Mouse (Mus musculus) midbrain, embryonic 13.5 days (tissue): Measurements from ENCODE around the gene Gm1330. TPM values are rescaled to one million over a fixed set of nuclear protein-coding genes. Genes with fewer than 3 reads are reported as not detected.
"Not testable (repeated sequence)": the region's sequence is repeated elsewhere in the genome, so short reads cannot be mapped to it uniquely, and the experiment has no call there.

ENCODE experiments used
- ATAC-seq: fragments of 200-750 bp; cut with Nextera tagmentation; 2 replicates; pipeline ENCODE4 v1.8.0; 2017; ENCODE audit warnings: mild to moderate bottlenecking, moderate TSS enrichment, moderate library complexity
- H3K27ac ChIP-seq: fragments of 300-500 bp; sonication (generic); 2 replicates; pipeline ENCODE4 v1.5.1; 2015; ENCODE audit warnings: inconsistent platforms, mild to moderate bottlenecking, moderate library complexity
- H3K27me3 ChIP-seq: fragments of 300-500 bp; sonication (generic); 2 replicates; pipeline ENCODE4 v1.6.1; 2015; ENCODE audit warnings: mild to moderate bottlenecking, inconsistent platforms
- H3K36me3 ChIP-seq: fragments of 300-500 bp; sonication (generic); 2 replicates; pipeline ENCODE4 v1.6.1; 2015; ENCODE audit warnings: mild to moderate bottlenecking, inconsistent platforms
- H3K4me1 ChIP-seq: fragments of 300-500 bp; sonication (generic); replicated peaks from 2 replicates; pipeline ENCODE4 v1.6.1; 2015; ENCODE audit warnings: inconsistent platforms
- H3K4me2 ChIP-seq: fragments of 300-500 bp; sonication (generic); replicated peaks from 2 replicates; pipeline ENCODE4 v1.6.1; 2015; ENCODE audit warnings: moderate library complexity, mild to moderate bottlenecking, inconsistent platforms
- H3K4me3 ChIP-seq: fragments of 300-500 bp; sonication (generic); replicated peaks from 2 replicates; pipeline ENCODE4 v1.5.1; 2015; ENCODE audit warnings: mild to moderate bottlenecking, inconsistent platforms
- H3K9ac ChIP-seq: fragments of 300-500 bp; sonication (generic); replicated peaks from 2 replicates; pipeline ENCODE4 v1.6.1; 2015; ENCODE audit warnings: mild to moderate bottlenecking, inconsistent platforms
- H3K9me3 ChIP-seq: fragments of 300-500 bp; sonication (generic); 2 replicates; pipeline ENCODE4 v1.6.1; 2016; ENCODE audit warnings: mild to moderate bottlenecking, inconsistent platforms
- WGBS: fragments of 180-500 bp; shearing (Covaris S2); methylation state at CpG from one replicate; pipeline ENCODE4 v1.1.7; 2015; 5-methylcytosine and 5-hydroxymethylcytosine counted together
- polyA plus RNA-seq: library from polyadenylated mRNA; unstranded; fragments of >200 nt; fragmentation: Nextera tagmentation; extraction: Ambion mirVana; gene quantifications from 2 replicates; pipeline ENCODE4 v1.2.1, GENCODE M21; 2015

The Gm1330 gene
- not detected in 2 replicates for polyA plus RNA-seq

- no peak within 1 kb of the TSS for H3K4me2 ChIP-seq
- no peaks in the 10 kb centered on the region for H3K36me3 ChIP-seq
- no peaks in the 10 kb centered on the region for H3K27me3 ChIP-seq
- no peak within 1 kb of the TSS for H3K27ac ChIP-seq
- no peak within 1 kb of the TSS for H3K9ac ChIP-seq
- peaks cover 7% of the 10 kb centered on the region; the same call in 1 of the 2 replicates for H3K9me3 ChIP-seq
- no peaks in the 10 kb centered on the region for H3K4me1 ChIP-seq
- H3K4me3 ChIP-seq, result no peak within 1 kb of the TSS
- no peak for ATAC-seq
These were observed at the start of gene Gm1330 for GRCm38 (mm10) chr2:149003151-149003550. Gm1330 (minus strand) TSS chr2:149003251.

- not testable (repeated sequence) for H3K4me1 ChIP-seq, ATAC-seq, H3K27me3 ChIP-seq, H3K27ac ChIP-seq, H3K4me2 ChIP-seq, H3K36me3 ChIP-seq, H3K9me3 ChIP-seq, H3K4me3 ChIP-seq, H3K9ac ChIP-seq
- 81% methylated on average over 5 of the region's 5 CpGs for WGBS
These were observed 14.1 kb upstream of the Gm1330 start, which contains the start of gene Gm10750 for GRCm38 (mm10) chr2:149017137-149017536. Gm10750 (minus strand) TSS chr2:149017237.

GRCm38 (mm10) chr2:149004826-149005225 is 1.8 kb upstream of the Gm1330 start:
- Histone ChIP-seq H3K4me1 (no peaks in the 10 kb centered on the region), H3K36me3 (no peaks in the 10 kb centered on the region), H3K9ac (no peak overlapping the region), H3K4me3 (no peak overlapping the region), H3K27me3 (no peaks in the 10 kb centered on the region), H3K27ac (no peak overlapping the region), H3K4me2 (no peak overlapping the region), H3K9me3 (peaks cover 7% of the 10 kb centered on the region; the same call in 1 of the 2 replicates)
- ATAC-seq, result no peak
- WGBS, result 77% methylated on average over 2 of the region's 2 CpGs

- Histone ChIP-seq H3K9ac (no peak overlapping the region), H3K4me1 (no peaks in the 10 kb centered on the region), H3K9me3 (peaks cover 6% of the 10 kb centered on the region; the same call in 1 of the 2 replicates), H3K4me2 (no peak overlapping the region), H3K27me3 (no peaks in the 10 kb centered on the region), H3K36me3 (no peaks in the 10 kb centered on the region), H3K4me3 (no peak overlapping the region), H3K27ac (no peak overlapping the region)
- 94% methylated on average over 2 of the region's 2 CpGs for WGBS
- ATAC-seq, result no peak
These were observed 7.9 kb downstream of the Gm1330 start for GRCm38 (mm10) chr2:148995133-148995532.

Other genes starting within 250 kb of the Gm1330 start
- gene Cst11, start 231.8 kb downstream of the Gm1330 start, polyA plus RNA-seq, result not detected in 2 replicates
- gene 8030411F24Rik, start 221.2 kb downstream of the Gm1330 start, polyA plus RNA-seq, result not detected in 2 replicates
- gene Cst12, start 213.9 kb downstream of the Gm1330 start, polyA plus RNA-seq, result not detected in 2 replicates
- gene Cst8, start 204.5 kb downstream of the Gm1330 start, polyA plus RNA-seq, result not detected in 2 replicates
- gene Cst13, start 183.2 kb downstream of the Gm1330 start, polyA plus RNA-seq, result not detected in 2 replicates
- not detected in 2 replicates for gene Cst9, start 168.1 kb downstream of the Gm1330 start, polyA plus RNA-seq
- gene 9230104L09Rik, start 138.2 kb downstream of the Gm1330 start, polyA plus RNA-seq, result not detected in 2 replicates
- gene Cst3, start 127.6 kb downstream of the Gm1330 start, polyA plus RNA-seq, result 436 and 465 TPM in 2 replicates
- gene Gm10750, start 14.0 kb upstream of the Gm1330 start, polyA plus RNA-seq, result not detected in 2 replicates